Mouse (Mus musculus) spleen, adult 2 months (tissue): ENCODE results near the gene Stfa3. TPM values are rescaled to one million over a fixed set of nuclear protein-coding genes. Genes with fewer than 3 reads are reported as not detected.

Experiments used
- DNase-seq, 2 experiments: peaks; one replicate each; pipeline versions ENCODE4 v3.0.0 to v3.0.0-alpha.2; 2012 to 2021; ENCODE audit warnings: low spot score in 2 of 2, low read depth in 1 of 2
- H3K27ac ChIP-seq: fragments of 200-500 bp; 2 replicates; pipeline ENCODE4 v1.5.1; 2012; ENCODE audit warnings: low read length, inconsistent platforms; ENCODE audit not compliant: insufficient read depth
- H3K27me3 ChIP-seq: fragments of 200-500 bp; 2 replicates; pipeline ENCODE4 v1.6.1; 2012; ENCODE audit warnings: mild to moderate bottlenecking, moderate library complexity, low read length, inconsistent platforms; ENCODE audit not compliant: control insufficient read depth, insufficient read depth
- H3K36me3 ChIP-seq: fragments of 200-500 bp; 2 replicates; pipeline ENCODE4 v1.6.1; 2012; ENCODE audit warnings: mild to moderate bottlenecking, low read length, inconsistent platforms; ENCODE audit not compliant: control insufficient read depth, insufficient read depth
- H3K4me1 ChIP-seq: fragments of 200-500 bp; 2 replicates; pipeline ENCODE4 v1.6.1; 2011; ENCODE audit warnings: inconsistent platforms; ENCODE audit not compliant: control insufficient read depth, insufficient read depth, insufficient read length
- H3K4me3 ChIP-seq: fragments of 200-500 bp; 2 replicates; pipeline ENCODE4 v1.5.1; 2011; ENCODE audit warnings: mild to moderate bottlenecking, inconsistent platforms; ENCODE audit not compliant: insufficient read depth, insufficient read length; ENCODE audit errors: extremely low read depth
- CTCF ChIP-seq: fragments of 200-500 bp; IDR thresholded peaks from 2 replicates; pipeline ENCODE4 v1.5.1; 2011; ENCODE audit warnings: mild to moderate bottlenecking, inconsistent platforms; ENCODE audit not compliant: insufficient read depth, insufficient read length, insufficient replicate concordance; ENCODE audit errors: extremely low read depth
- POLR2A ChIP-seq: fragments of 200-500 bp; IDR thresholded peaks from 2 replicates; pipeline ENCODE4 v1.6.1; 2011; ENCODE audit warnings: low read depth, low read length, inconsistent platforms
- WGBS: fragments of 180-500 bp; shearing (Covaris S2); methylation state at CpG from one replicate; pipeline ENCODE4 v1.1.7; 2018; 5-methylcytosine and 5-hydroxymethylcytosine counted together
- polyA plus RNA-seq: library from polyadenylated mRNA; depleted of rRNA; stranded (reverse); fragments of >200 nt; gene quantifications from 2 replicates; pipeline ENCODE4 v1.2.3, GENCODE M21; 2012

Gene Stfa3
- polyA plus RNA-seq, 1 experiment: not detected

DNA sequence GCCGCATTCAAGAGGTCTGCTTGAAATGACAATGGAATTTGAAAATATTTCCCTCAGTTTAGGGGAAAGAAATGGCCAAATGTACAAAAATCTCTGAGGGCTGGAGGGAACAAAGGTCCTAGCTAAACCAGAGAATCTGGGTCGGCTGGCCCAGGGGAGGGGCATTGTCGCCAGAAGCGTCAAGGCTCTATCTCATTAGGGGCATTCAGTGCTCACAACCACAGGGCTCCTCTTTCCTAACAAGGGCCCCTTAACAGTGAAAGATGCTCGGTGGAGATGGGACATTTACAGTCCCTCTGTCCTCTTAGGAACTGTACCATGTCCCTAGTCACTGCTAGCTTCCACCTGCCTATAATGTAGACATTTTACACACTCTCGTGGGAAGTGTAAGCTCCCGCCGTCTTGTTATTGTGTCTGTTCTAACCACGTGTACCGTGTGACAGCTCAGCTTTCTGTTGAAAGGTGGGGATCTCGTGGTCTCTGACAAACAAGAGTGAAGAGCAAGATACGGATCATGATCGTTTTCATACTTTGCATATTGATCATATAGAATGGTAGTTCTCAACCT is 16.0 kb upstream of the Stfa3 start:
- no peak for TF ChIP-seq POLR2A
- no peak for TF ChIP-seq CTCF
- H3K4me1 ChIP-seq: no peaks in the 10 kb centered on the region
- H3K27me3 ChIP-seq: no peaks in the 10 kb centered on the region; the same call in 1 of the 2 replicates
- WGBS: 52% methylated on average over 13 of the region's 13 CpGs
- no peaks in the 10 kb centered on the region for H3K36me3 ChIP-seq
- no peak overlapping the region for H3K4me3 ChIP-seq
- no peak for DNase-seq
- no peak overlapping the region for H3K27ac ChIP-seq

DNA sequence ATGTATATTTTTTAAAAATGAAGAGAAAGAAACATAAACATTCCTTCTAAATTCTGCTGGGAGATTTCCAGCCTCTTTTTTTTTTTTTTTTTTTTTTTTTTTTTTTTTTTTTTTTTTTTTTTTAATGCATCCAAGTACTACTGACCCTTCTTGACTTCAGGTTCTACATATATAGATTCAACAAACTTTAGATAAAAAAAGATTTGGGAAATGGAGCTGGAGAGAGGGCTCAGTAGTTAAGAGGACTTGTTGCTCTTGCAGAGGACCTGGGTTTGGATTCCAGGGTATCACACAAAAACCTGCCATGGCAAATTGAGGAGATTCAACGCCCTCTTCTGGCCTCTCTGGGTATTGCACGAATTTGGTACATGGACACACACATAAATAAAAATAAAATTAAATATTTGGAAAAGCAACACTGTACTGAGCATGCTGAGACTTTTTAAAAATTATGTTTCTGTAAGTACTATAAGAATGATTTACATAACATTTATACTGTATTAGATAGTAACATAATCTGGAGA is 14.8 kb upstream of the Stfa3 start:
- TF ChIP-seq CTCF (no peak), POLR2A (no peak)
- no peak for DNase-seq
- H3K27ac ChIP-seq: no peak overlapping the region
- H3K4me1 ChIP-seq: no peaks in the 10 kb centered on the region
- no peak overlapping the region for H3K4me3 ChIP-seq
- 3% methylated on average over 2 of the region's 2 CpGs for WGBS
- no peaks in the 10 kb centered on the region; the same call in 1 of the 2 replicates for H3K27me3 ChIP-seq
- no peaks in the 10 kb centered on the region for H3K36me3 ChIP-seq

DNA sequence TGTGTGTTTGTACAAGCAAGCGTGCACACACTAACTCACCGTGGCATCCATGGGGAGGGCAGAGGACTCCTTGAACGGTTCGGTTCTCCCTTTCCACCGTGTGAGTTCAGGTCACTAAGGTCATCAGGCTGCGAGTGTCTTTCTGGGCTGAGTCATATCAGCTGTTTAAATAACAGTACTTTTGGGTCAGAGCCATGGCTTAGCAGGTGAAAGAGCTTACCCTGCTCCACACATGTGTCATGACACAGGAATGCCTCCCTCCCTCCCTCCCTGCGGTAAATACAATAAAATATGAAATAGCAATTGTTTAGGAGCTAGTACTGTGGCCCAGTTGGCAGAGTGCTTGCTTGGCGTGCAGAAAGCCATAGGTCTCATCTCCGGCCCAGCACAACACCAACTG is 14.2 kb upstream of the Stfa3 start:
- TF ChIP-seq CTCF (no peak), POLR2A (no peak)
- H3K36me3 ChIP-seq: no peaks in the 10 kb centered on the region
- H3K4me3 ChIP-seq: no peak overlapping the region
- H3K4me1 ChIP-seq: no peaks in the 10 kb centered on the region
- no peak overlapping the region for H3K27ac ChIP-seq
- DNase-seq: no peak
- H3K27me3 ChIP-seq: no peaks in the 10 kb centered on the region; the same call in 1 of the 2 replicates
- 84% methylated on average over 9 of the region's 9 CpGs for WGBS

DNA sequence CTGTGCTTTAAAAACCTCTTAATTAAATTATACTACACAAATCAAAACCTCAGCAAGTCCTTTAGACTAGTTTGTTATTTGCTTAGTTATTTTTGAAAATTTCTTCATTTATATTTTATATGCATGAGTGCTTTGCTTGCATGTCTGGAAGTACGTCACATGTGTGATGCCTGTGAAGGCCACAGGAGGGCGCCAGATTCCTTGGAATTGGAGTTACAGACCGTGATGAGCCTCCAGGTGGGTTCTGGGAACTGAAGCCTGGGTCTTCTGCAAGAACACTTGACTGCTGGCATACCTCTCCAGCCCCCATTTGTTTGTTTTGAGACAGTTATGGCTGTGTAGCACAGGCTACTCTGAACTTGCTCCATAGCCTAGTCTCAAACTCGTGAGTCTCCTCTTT is 13.7 kb upstream of the Stfa3 start:
- H3K27me3 ChIP-seq: no peaks in the 10 kb centered on the region; the same call in 1 of the 2 replicates
- TF ChIP-seq POLR2A (no peak), CTCF (peak; percentile 16; the same call in 1 of the 2 replicates)
- no peak overlapping the region for H3K27ac ChIP-seq
- H3K36me3 ChIP-seq: no peaks in the 10 kb centered on the region
- WGBS: 75% methylated on average over 4 of the region's 4 CpGs
- no peak overlapping the region for H3K4me3 ChIP-seq
- H3K4me1 ChIP-seq: no peaks in the 10 kb centered on the region
- no peak for DNase-seq

DNA sequence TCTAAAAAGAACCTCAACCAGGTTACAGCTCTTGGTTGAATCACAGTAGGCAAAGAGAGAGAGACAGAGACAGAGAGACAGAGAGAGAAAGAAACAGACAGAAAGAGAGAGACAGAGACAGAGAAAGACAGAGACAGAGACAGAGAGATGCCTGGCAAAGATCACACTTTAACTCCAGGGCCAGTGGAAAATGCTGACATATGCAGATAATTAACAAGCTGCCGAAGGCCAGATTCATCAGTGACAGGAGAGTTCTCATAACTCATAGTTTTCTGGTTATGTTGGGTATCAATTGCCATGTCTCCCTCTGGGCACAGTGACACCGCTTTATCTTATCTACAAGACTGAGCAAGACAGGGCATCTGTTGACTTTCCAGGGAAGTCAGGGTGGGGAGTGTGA is 12.7 kb upstream of the Stfa3 start:
- no peak for DNase-seq

GRCm38 (mm10) chr16:36465436-36465835 is 10.2 kb upstream of the Stfa3 start:
- Histone ChIP-seq H3K4me1 (no peaks in the 10 kb centered on the region), H3K27ac (no peak overlapping the region), H3K4me3 (no peak overlapping the region), H3K27me3 (no peaks in the 10 kb centered on the region; the same call in 1 of the 2 replicates), H3K36me3 (no peaks in the 10 kb centered on the region)
- TF ChIP-seq POLR2A: no peak
- TF ChIP-seq CTCF: no peak
- 82% methylated on average over 3 of the region's 3 CpGs for WGBS
- no peak for DNase-seq

More for the DNA sequence above, 12.7 kb upstream of the Stfa3 start:
- no peaks in the 10 kb centered on the region; the same call in 1 of the 2 replicates for H3K27me3 ChIP-seq
- no peaks in the 10 kb centered on the region for H3K4me1 ChIP-seq
- H3K36me3 ChIP-seq: no peaks in the 10 kb centered on the region
- WGBS: 89% methylated on average over 2 of the region's 2 CpGs
- no peak for TF ChIP-seq POLR2A
- TF ChIP-seq CTCF: no peak
- no peak overlapping the region for H3K4me3 ChIP-seq
- no peak overlapping the region for H3K27ac ChIP-seq

DNA sequence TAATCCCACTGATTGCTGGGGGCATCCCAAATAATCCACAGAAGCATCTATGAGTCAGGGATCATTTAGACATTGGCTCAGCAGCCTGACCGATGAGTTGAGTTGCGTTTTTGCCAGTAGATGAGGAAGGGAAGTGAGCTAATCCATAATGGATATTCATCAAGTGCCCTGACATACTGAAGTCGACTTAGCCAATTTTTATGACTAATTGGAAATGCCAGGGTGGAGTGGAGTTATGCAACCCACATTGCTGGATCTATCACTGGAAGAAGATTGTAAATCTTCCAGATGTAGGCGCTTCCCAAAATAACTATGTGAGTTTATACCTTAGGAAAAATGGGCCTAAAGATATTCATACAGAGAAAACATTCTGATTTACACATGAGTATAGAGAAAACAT is 8.9 kb upstream of the Stfa3 start:
- Histone ChIP-seq H3K27me3 (no peaks in the 10 kb centered on the region; the same call in 1 of the 2 replicates), H3K27ac (no peak overlapping the region), H3K4me3 (no peak overlapping the region), H3K36me3 (no peaks in the 10 kb centered on the region), H3K4me1 (no peaks in the 10 kb centered on the region)
- 73% methylated on average over 4 of the region's 4 CpGs for WGBS
- no peak for TF ChIP-seq CTCF
- no peak for TF ChIP-seq POLR2A
- no peak for DNase-seq
